Mouse (Mus musculus): ENCODE data around the gene Fgfr2.
"Not testable (repeated sequence)": the region's sequence is repeated elsewhere in the genome, so short reads cannot be mapped to it uniquely, and the experiment has no call there.

Fgfr2 gene

GRCm38 (mm10) chr7:131456714-131457113 is 1666.4 kb downstream of the Fgfr2 start:
- in situ Hi-C loops (cut with MboI; ENCODE audit: unreplicated experiment in 2 of 2), result no loop called here

- in situ Hi-C loops (cut with MboI; ENCODE audit: unreplicated experiment in 2 of 2), result loop anchor here (10.0 to 25.0 kb wide), 3 partner anchors 448 to 1108 kb away; no protein-coding TSS in a partner anchor
These were observed 1686.1 kb downstream of the Fgfr2 start for GRCm38 (mm10) chr7:131437051-131437450.

- in situ Hi-C loops (cut with MboI; ENCODE audit: unreplicated experiment in 2 of 2), result loop anchor here (5.0 to 25.0 kb wide), 4 partner anchors 448 to 1111 kb away; no protein-coding TSS in a partner anchor
These were observed 1688.9 kb downstream of the Fgfr2 start for GRCm38 (mm10) chr7:131434276-131434675.

- in situ Hi-C loops (cut with MboI; ENCODE audit: unreplicated experiment in 2 of 2), result loop anchor here (5.0 to 25.0 kb wide), 4 partner anchors 450 to 1113 kb away; no protein-coding TSS in a partner anchor
These were observed 1690.9 kb downstream of the Fgfr2 start for GRCm38 (mm10) chr7:131432244-131432643.

- in situ Hi-C loops (cut with MboI; ENCODE audit: unreplicated experiment in 2 of 2), result loop anchor here in 1 of 2 experiments (25.0 kb wide), 1 partner anchor 785 kb away; no protein-coding TSS in a partner anchor
These were observed 1695.8 kb downstream of the Fgfr2 start for GRCm38 (mm10) chr7:131427331-131427730.

GRCm38 (mm10) chr7:131424912-131425311 is 1698.2 kb downstream of the Fgfr2 start:
- in situ Hi-C loops (cut with MboI; ENCODE audit: unreplicated experiment in 2 of 2), result loop anchor here in 1 of 2 experiments (25.0 kb wide), 2 partner anchors 787 to 1587 kb away; no protein-coding TSS in a partner anchor

- in situ Hi-C loops (cut with MboI; ENCODE audit: unreplicated experiment in 2 of 2), result loop anchor here (10.0 to 25.0 kb wide), 2 partner anchors 137 to 1595 kb away; no protein-coding TSS in a partner anchor
These were observed 1705.5 kb downstream of the Fgfr2 start for GRCm38 (mm10) chr7:131417605-131418004.

- in situ Hi-C loops (cut with MboI; ENCODE audit: unreplicated experiment in 2 of 2), result loop anchor here (10.0 to 25.0 kb wide), 2 partner anchors 138 to 1596 kb away; no protein-coding TSS in a partner anchor
These were observed 1706.4 kb downstream of the Fgfr2 start for GRCm38 (mm10) chr7:131416742-131417141.

- in situ Hi-C loops (cut with MboI; ENCODE audit: unreplicated experiment in 2 of 2), result loop anchor here (10.0 to 25.0 kb wide), 2 partner anchors 143 to 1600 kb away; no protein-coding TSS in a partner anchor
These were observed 1711.2 kb downstream of the Fgfr2 start for GRCm38 (mm10) chr7:131411941-131412270.

GRCm38 (mm10) chr7:131411221-131411940 is 1711.8 kb downstream of the Fgfr2 start:
- in situ Hi-C loops (cut with MboI; ENCODE audit: unreplicated experiment in 2 of 2), result loop anchor here (10.0 to 25.0 kb wide), 2 partner anchors 143 to 1601 kb away; no protein-coding TSS in a partner anchor

GRCm38 (mm10) chr7:131410416-131411058 is 1712.6 kb downstream of the Fgfr2 start, which contains the start of the genes Ikzf5 and Acadsb:
TSS of gene Ikzf5 (minus strand) at chr7:131410521.
TSS of gene Acadsb (plus strand) at chr7:131410601.
- in situ Hi-C loops (cut with MboI; ENCODE audit: unreplicated experiment in 2 of 2), result loop anchor here (10.0 to 25.0 kb wide), 2 partner anchors 144 to 1602 kb away; no protein-coding TSS in a partner anchor

- in situ Hi-C loops (cut with MboI; ENCODE audit: unreplicated experiment in 2 of 2), result loop anchor here (5.0 to 25.0 kb wide), 4 partner anchors 38 to 1602 kb away; partner anchors contain the start of genes 2310057M21Rik (in 1 of the 2) and Pstk (in 1 of the 2)
These were observed 1713.2 kb downstream of the Fgfr2 start for GRCm38 (mm10) chr7:131409988-131410385.

- in situ Hi-C loops (cut with MboI; ENCODE audit: unreplicated experiment in 2 of 2), result loop anchor here (5.0 to 25.0 kb wide), 3 partner anchors 37 to 1603 kb away; partner anchors contain the start of genes 2310057M21Rik (in 1 of the 2) and Pstk (in 1 of the 2)
These were observed 1713.7 kb downstream of the Fgfr2 start for GRCm38 (mm10) chr7:131409321-131409987.

- in situ Hi-C loops (cut with MboI; ENCODE audit: unreplicated experiment in 2 of 2), result not testable (repeated sequence)
These were observed 1731.4 kb downstream of the Fgfr2 start for GRCm38 (mm10) chr7:131391761-131392160.

GRCm38 (mm10) chr7:131371880-131372651 is 1751.1 kb downstream of the Fgfr2 start:
- in situ Hi-C loops (cut with MboI; ENCODE audit: unreplicated experiment in 2 of 2), result loop anchor here (5.0 to 25.0 kb wide), 5 partner anchors 35 to 1760 kb away; no protein-coding TSS in a partner anchor

GRCm38 (mm10) chr7:131371470-131371860 is 1751.7 kb downstream of the Fgfr2 start:
- in situ Hi-C loops (cut with MboI; ENCODE audit: unreplicated experiment in 2 of 2), result loop anchor here (5.0 to 25.0 kb wide), 5 partner anchors 36 to 1759 kb away; no protein-coding TSS in a partner anchor

GRCm38 (mm10) chr7:131370648-131371469 is 1752.3 kb downstream of the Fgfr2 start, which contains the start of gene Pstk:
TSS of gene Pstk (plus strand) at chr7:131371141.
- in situ Hi-C loops (cut with MboI; ENCODE audit: unreplicated experiment in 2 of 2), result loop anchor here (5.0 to 25.0 kb wide), 5 partner anchors 36 to 1759 kb away; no protein-coding TSS in a partner anchor

- in situ Hi-C loops (cut with MboI; ENCODE audit: unreplicated experiment in 2 of 2), result loop anchor here (5.0 to 25.0 kb wide), 8 partner anchors 43 to 1752 kb away; partner anchors contain the start of gene Bub3 (in 1 of the 2)
These were observed 1759.0 kb downstream of the Fgfr2 start for GRCm38 (mm10) chr7:131364131-131364530.
